Mouse (Mus musculus) right cerebral cortex, postnatal 25 days (tissue): ENCODE data around the gene Hist1h4d.

Experiments
- DNase-seq: peaks from one replicate; pipeline ENCODE4 v3.0.0; 2022

The Hist1h4d gene

GRCm38 (mm10) chr13:23595622-23596372 lies 14.4 kb downstream of the Hist1h4d start:
- DNase-seq = no peak

DNA sequence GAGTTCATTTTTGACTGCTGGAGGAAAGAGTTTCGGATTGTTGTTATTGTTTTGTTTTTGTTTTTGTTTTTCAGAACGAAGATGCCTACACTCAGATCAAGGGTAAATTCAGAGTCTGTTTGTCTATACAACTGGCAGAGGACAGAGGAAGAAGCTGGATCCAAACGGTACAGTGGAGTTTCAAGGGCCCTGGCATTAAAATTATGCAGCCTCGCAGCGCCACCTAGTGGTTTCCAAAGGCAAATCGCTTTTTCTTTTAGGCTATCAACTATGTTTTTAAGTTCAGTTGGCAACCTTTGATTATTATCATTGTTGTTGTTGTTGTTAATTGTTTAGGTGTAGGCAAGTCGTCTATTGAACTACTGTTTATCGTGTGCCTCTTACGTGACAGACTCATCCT lies 16.6 kb downstream of the Hist1h4d start:
- peak; percentile 50 for DNase-seq

GRCm38 (mm10) chr13:23603182-23603699 lies 21.8 kb downstream of the Hist1h4d start:
- DNase-seq = no peak

GRCm38 (mm10) chr13:23604452-23604851 lies 23.1 kb downstream of the Hist1h4d start:
- DNase-seq = no peak

- no peak for DNase-seq
These were observed 23.7 kb downstream of the Hist1h4d start for GRCm38 (mm10) chr13:23605052-23605451.

- no peak for DNase-seq
These were observed 27.8 kb downstream of the Hist1h4d start for GRCm38 (mm10) chr13:23609209-23609608.

DNA sequence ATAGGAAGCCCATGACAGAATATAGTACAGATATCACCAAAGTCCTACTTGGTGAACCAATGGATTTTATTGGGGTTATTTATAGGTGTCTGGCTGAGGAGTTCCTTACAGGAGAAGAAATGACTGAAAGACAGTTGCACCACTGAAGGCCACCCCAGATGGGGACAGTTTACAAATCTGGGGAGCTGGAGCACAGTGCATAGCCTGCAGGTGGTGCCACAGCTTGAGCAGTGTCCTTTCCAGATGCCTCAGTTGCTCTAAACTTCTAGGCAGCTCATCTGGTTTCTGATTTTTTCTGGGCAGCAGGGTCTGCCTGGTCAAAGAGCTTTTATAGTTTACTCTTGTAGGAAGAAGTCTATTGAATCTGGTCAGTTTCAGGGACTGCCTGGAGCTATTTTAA lies 28.4 kb downstream of the Hist1h4d start:
- no peak for DNase-seq

GRCm38 (mm10) chr13:23610393-23610792 lies 29.0 kb downstream of the Hist1h4d start:
- DNase-seq = no peak

- DNase-seq = no peak
These were observed 30.2 kb downstream of the Hist1h4d start for GRCm38 (mm10) chr13:23611638-23612037.

- DNase-seq = no peak
These were observed 38.8 kb downstream of the Hist1h4d start for GRCm38 (mm10) chr13:23620056-23620732.

DNA sequence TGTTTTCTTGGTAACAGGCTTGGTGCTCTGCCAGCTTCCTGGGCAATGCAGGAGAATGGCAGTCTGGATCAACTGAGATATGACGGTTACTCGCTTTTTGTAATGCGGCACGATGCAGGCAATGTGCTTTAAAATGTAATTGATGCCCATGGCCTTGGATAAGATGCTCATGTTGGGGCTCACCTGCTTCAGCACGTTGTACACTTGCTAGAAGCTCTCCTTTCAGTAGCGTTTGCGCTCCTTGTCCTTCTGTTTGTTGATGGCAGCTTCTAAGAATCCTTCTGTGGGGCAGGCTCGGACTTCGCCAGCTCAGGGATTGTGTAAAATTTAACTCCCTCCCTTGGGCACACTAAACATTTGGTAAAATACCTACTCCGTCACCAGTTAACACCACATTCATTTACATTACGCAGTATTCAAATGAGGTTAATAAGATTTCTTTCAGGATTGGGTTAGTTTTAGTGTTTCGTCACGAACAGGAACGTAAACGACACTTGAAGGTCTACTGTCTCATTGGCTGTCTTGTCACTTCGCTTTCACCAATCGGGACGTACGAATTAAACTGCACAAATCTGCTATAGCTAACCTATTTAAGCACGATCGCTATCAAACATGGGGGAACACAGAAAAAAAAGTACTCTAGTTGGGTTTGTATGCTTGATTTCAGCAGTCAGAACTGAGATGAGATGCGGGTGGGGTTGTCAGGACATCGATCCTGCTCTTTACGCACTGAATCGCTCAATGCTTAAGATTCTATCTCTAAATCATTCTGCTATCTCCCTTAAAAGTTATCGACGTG lies 39.5 kb downstream of the Hist1h4d start, which contains the start of gene Hist1h2be:
Gene Hist1h2be, minus strand, starts transcription at position 392 of the 799 bp plus-strand sequence.
- DNase-seq = peak; percentile 72

DNA sequence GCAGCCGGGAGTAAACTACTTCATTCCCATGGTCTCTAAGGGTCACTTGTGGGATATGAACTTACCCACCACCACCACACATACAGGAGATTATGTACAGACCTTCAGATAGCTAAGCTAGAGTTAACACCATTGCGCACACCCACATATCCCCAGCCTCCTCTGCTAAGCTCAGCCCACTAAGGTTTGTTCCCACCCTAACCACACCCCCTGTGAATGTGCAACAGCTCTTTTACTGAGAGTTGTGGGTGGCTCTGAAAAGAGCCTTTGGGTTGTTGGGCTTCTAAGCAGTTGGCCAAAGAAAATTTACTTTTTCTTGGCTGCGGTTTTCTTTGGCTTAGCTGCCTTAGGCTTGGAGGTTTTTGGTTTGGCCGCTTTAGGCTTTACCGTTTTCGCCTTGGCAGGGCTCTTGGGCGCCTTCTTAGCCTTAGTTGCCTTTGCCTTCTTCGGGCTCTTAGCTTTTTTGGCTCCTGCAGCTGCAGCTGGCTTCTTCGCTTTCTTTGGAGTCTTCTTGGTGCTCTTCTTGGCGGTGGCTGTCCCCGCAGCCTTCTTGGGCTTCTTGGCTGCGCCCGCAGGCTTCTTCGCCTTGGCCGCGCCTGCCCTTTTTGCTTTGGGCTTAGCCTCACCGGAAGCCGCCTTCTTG lies 40.3 kb downstream of the Hist1h4d start:
- DNase-seq = peak; percentile 59

- peak; percentile 89 for DNase-seq
These were observed 40.8 kb downstream of the Hist1h4d start, which contains the start of gene Hist1h1e for GRCm38 (mm10) chr13:23622175-23622671. Hist1h1e (minus strand) TSS chr13:23622558.

DNA sequence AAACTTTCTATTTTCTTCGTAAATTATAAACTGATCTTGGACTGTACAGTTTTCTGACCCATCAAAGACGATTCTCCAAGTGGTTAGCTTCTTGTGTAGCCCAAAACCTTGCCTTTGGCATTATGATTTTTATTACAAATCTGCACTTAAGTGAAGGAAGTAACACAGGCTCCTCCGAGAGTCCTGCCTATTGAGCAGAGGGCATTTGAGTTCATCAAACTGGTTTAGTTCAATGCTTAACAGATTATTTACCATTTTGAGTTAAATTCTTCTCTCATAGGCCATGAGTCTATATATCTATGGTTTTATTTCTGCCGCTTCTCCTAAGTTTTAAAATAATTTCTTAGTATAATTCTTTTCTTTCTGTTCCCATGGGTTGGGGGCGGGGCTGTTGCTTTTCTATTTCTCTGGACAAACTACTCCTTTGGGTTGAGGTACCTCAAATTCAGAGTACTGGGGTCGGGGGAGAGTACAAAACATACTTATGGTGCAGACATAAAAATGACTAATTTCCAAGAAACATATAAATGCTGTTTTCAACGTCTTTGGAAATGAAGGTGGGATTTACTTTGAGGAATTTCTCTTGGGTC lies 41.6 kb downstream of the Hist1h4d start:
- DNase-seq = no peak

DNA sequence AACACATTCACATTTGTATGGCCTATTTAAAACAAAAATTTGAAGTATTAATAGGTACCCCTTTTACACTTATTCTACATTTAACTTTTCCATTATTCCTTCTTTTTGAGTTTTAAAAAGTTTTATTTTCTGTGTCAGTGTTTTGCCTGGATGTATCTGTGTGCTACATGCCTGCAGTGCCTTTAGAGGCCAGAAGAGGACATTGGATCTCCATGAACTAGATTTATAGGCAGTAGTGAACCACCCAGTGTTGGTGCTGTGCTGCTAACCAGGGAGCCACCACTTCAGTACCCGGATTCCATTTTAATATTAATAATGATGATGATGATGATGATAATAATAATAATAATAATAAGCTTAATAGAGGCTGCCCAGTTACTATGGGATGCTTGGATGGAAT lies 49.3 kb downstream of the Hist1h4d start:
- no peak for DNase-seq
